Mouse (Mus musculus) heart, adult 2 months (tissue): ENCODE measurements around the gene Kdr.

ENCODE experiments used
- EP300 ChIP-seq: fragments of 200-500 bp; IDR thresholded peaks from 2 replicates; pipeline ENCODE4 v1.6.1; 2011; ENCODE audit warnings: low read depth, low read length, control low read depth; ENCODE audit not compliant: insufficient read depth
- POLR2A ChIP-seq: fragments of 200-500 bp; IDR thresholded peaks from 2 replicates; pipeline ENCODE4 v1.6.1; 2011; ENCODE audit warnings: mild to moderate bottlenecking, low read depth, low read length, control low read depth; ENCODE audit not compliant: insufficient read depth

DNA sequence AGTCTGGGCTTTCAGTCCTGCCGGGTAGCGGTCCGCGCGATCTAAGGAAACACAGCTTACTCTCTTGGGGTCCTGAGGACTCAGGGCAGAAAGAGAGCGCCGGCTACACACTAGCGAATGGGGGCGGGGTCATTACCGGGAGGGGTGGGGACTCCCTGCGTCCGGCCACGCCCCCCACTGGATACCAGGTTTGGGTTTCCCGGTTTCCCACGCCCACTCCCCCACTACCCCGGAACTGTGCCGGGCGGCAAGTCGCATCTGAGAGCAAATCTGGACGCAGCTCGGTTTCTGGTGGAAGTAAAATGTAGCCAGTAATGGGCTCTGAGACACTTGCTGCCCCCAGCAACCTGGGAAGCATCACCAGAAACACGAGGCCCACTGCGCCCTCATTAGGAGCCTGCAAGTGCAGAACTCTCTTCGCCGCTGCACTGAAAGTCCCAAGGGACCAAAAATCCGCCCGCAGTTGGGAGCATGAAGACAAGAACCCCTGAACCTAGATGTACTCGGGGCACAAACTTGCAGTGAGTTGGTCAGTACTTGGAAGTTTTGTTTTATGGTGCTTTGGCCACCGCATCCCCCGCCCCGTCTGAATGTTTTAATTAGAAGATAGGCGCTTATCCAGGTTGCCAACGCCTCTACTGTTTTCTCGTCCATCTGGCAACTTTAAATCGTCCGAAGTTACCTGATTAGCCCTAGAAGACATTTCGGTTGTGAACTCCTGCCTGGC lies at the start of gene Kdr:
- TF ChIP-seq EP300: peak; percentile 62
- TF ChIP-seq POLR2A: peak; percentile 92
